Mouse (Mus musculus) thymus, postnatal 14 days (tissue): ENCODE data around the gene Srxn1.
A peak's percentile ranks its signal among the peaks of the same experiment; 100 is the strongest.
"Not testable (repeated sequence)": the region's sequence is repeated elsewhere in the genome, so short reads cannot be mapped to it uniquely, and the experiment has no call there.

Source experiments
- DNase-seq: peaks from one replicate; pipeline ENCODE4 v3.0.0; 2021

Gene Srxn1

GRCm38 (mm10) chr2:152105318-152106224 lies at the start of gene Srxn1:
TSS of gene Srxn1 (plus strand) at chr2:152105516.
- peak; percentile 45 for DNase-seq

- no peak for DNase-seq
Observed at GRCm38 (mm10) chr2:152056368-152057251, 48.7 kb upstream of the Srxn1 start.

DNA sequence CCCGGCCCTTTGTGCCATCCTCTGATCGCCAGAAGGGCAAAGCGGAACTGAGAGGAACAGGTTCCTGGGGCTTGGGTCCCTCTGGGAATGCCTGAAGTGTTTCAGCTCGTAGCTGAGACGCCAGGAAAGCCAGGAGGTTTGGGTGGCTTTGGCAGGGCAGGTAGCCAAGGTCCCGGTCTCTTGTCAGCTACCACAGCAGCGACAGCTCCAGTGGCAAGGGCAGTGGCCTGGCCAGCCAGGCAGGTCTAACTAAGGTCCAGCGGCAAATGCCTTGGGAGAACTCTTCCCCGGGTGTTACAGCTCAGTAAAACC lies 48.1 kb upstream of the Srxn1 start:
- no peak for DNase-seq

DNA sequence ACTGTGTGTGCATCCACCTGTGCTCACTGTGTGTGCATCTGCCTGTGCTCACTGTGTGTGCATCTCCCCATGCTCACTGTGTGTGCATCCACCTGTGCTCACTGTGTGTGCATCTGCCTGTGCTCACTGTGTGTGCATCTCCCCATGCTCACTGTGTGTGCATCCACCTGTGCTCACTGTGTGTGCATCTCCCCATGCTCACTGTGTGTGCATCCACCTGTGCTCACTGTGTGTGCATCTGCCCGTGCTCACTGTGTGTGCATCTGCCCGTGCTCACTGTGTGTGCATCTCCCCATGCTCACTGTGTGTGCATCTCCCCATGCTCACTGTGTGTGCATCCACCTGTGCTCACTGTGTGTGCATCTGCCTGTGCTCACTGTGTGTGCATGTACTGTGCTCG lies 42.5 kb upstream of the Srxn1 start:
- DNase-seq: not testable (repeated sequence)

- DNase-seq: no peak
Observed at GRCm38 (mm10) chr2:152068660-152069433, 36.5 kb upstream of the Srxn1 start.

DNA sequence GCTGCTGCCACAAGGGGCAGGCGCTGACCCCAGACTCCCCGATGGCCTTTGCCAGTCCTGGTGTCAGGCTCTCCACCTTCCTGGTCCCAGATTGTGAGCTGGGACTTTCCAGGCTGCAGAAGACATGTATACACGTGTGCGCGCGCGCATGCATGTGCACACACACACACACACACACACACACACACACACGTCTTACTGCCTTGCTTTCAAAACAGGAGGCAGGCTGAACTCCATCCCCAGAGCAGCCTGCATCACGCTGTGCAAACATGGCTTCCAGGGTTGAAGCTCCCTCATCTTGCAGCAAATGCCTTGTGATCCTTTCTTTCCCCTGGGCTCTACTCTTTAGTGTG lies 35.9 kb upstream of the Srxn1 start:
- DNase-seq: no peak

DNA sequence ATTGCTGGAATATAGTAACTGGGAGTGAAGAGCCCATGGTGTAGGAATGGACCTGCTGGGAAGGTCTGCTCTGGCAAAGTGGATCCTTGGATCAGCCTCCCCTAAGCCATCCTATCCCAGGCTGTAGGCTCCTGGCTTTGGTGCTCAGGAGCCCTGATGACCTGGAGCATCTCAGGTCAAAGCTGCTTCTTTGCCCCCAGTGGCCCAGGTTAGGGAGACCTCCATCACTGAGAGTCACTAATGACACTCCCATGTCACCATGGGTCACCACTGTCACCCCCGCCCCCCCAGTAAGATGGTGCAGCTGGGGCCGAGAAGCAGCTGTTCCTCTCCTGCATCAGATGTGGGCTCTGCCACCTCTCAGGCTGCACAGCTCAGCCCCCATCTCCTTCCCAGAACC lies 35.4 kb upstream of the Srxn1 start:
- no peak for DNase-seq

GRCm38 (mm10) chr2:152074521-152074920 lies 30.8 kb upstream of the Srxn1 start:
- DNase-seq: no peak

GRCm38 (mm10) chr2:152075294-152075889 lies 29.9 kb upstream of the Srxn1 start:
- no peak for DNase-seq

DNA sequence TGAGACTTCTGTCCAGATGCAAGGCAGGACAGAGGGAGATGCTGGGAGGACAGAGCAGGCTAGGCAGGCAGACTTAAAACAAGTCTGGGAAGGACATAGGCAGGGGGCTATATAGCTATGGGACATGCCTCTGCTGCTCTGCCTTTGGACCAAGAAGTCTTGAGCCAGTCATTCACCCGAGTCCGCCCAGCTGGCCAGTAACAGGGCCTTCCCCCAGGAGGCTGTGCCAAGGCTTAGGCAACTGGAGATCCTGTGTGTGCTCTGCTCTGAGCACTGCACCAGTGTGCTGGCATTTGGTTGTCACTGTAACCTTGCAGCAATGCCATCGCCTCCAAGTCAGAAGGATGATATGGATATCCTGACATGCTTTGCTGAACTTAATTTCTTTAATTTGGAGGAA lies 28.0 kb upstream of the Srxn1 start:
- DNase-seq: no peak

DNA sequence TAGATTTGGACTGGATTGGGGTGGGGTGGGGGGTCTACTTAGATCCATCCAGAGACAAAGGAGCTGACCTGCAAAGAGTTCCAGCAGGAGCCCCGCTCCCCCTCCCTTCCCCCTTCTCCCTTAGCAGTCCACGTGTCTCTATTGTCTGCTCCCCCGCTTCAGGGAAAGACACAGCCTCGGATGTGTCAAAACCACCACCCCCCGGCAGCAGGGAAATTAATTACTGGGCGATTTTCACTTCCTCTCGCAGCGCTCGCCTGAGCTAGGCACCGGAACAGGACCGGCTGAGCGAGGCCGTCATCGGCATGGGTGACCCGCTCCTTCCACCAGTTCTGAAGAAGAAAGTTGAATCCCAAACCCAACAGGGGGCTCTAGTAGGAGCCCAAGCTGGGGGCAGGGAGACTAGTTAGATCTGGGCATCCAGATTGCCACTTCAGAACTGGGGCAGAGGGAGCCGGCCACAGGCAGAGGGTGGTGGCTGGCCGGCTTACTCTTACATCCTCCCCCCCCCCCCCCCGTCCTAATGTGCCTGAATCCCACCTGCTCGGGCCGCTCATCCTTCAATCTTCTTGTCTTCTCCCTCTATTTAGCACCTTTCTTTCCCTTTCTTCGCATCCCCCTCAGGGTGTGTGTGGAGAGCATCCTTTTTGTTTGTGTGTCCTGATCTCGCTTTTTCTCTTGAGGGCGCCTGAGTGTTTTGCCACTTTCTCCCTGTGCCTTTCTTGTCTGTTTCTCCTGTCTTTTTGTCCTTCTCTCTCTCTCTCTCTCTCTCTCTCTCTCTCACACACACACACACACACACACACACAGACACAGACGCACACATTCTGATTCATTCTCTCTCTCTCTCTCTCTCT lies 24.4 kb upstream of the Srxn1 start, which contains the start of gene Scrt2:
Gene Scrt2 (plus strand): TSS at position 845 of the 857 bp plus-strand sequence.
- DNase-seq: no peak

GRCm38 (mm10) chr2:152081641-152082448 lies 23.5 kb upstream of the Srxn1 start:
- DNase-seq: peak; percentile 83

DNA sequence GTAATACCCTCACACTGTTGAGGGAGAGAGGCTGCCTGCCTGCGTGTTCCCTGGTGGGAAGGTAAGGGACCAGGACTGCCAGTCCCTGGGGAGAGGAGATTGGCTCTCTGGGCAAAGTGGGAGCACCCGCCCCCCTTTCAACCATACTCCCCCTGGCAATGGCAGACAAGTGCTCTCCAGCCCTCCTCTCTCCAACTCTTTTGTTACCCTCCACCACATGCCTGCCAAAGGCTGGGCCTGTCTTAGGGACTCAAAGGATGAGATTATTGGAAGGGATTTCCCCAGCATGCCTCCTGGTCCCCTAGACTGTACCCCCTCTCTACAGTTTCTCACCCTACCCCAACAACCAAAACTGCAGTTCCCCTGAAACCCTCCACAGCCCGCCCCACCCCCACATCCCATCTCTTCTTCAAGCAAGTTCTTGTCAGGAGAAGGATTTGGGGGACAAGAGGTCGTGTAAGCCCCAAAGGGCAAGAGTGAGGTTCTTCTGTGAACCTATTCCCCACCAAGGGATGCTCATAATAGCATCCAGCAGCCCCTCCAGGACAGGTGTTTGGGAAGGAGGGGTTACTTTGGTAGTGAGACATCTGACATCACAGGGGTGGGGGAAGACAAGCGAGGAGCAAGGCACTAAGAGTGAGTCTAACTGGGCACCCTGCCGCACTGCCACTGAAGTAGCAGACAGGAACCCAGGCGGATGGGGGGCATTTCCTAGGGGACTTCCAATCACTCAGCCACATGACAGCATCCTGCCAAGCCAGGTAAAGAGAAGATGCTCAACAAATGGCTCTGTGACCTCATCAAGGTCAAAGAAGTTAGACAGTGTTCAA lies 22.6 kb upstream of the Srxn1 start:
- DNase-seq: no peak

DNA sequence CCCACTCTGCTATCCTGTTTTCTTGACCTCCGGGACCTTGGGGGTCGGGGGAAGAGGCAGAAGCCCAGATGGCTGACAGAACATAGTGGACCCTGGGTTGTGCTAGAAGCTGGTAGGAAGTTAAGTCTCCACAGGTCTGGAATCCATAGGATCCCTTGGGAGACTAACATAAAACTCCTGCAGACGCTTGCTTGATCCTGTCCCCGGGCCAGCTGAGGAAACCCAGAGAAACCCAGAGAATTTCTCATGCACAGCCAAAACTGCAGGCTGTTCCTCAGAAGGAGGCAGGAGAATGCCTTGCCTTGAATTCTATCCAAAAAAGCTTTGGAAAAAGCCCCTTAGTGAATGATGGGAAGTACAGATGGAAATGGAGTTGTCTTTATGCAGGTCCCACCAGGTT lies 21.9 kb upstream of the Srxn1 start:
- DNase-seq: no peak

- DNase-seq: no peak
Observed at GRCm38 (mm10) chr2:152084298-152084697, 21.0 kb upstream of the Srxn1 start.

GRCm38 (mm10) chr2:152085414-152085813 lies 19.9 kb upstream of the Srxn1 start:
- DNase-seq: no peak

DNA sequence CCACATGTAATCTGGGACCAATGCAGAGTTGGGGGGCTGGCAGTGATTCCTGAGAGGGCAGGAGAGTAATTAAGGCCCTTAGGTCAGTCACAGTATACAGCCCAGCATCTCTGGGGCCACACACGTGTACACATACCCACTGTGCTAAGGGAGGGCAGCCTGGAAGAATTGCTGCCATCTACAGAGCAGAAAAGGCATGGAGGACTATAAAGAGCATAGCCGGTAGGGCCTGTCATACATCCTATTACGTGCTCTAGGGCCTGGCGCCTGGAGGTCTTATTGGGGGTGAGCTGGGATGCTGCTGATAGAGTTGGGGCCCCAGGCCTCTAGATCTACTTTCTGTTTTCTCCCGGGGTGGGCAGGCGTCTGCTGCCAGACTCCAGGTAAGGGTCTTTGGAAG lies 18.9 kb upstream of the Srxn1 start:
- DNase-seq: no peak

- no peak for DNase-seq
Observed at GRCm38 (mm10) chr2:152087111-152087510, 18.2 kb upstream of the Srxn1 start.

DNA sequence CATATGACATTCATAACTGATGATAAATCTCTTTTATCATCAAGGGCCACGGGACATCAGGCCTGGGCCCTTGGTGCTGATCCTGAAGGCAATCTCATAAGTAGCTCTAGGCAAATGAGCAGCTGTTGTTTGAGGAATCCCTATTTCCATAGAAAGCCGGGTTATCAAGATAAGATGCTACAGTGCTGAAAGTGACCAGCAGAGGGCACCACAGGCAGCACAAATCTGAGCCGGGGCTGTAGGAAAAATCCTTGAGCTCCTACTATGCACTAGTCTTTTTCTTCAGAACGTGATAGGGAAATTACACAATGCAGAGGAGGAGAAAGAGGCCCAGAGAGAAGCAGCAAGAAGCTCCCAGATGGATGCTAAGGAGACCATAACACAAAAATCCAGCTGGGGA lies 16.2 kb upstream of the Srxn1 start:
- peak; percentile 37 for DNase-seq

- no peak for DNase-seq
Observed at GRCm38 (mm10) chr2:152089581-152089980, 15.7 kb upstream of the Srxn1 start.
